Mouse (Mus musculus) lung, postnatal 0 days (tissue): Measurements from ENCODE around the gene Cpsf4.

ENCODE experiments used
- CTCF ChIP-seq: IDR thresholded peaks from 2 replicates; pipeline ENCODE4 v1.5.1; 2016; ENCODE audit warnings: antibody characterized with exemption, mild to moderate bottlenecking
- EP300 ChIP-seq: IDR thresholded peaks from 2 replicates; pipeline ENCODE4 v1.6.1; 2016; ENCODE audit warnings: antibody characterized with exemption, mild to moderate bottlenecking, control low read depth

GRCm38 (mm10) chr5:145147748-145148147 lies 19.3 kb upstream of the Cpsf4 start:
- TF ChIP-seq CTCF (no peak), EP300 (no peak)
